Mouse (Mus musculus): Measurements from ENCODE around the gene Ccdc28b.

Ccdc28b gene

GRCm38 (mm10) chr4:129624281-129625028 lies 708 bp upstream of the Ccdc28b start:
- intact Hi-C loops (cut with DNase I), result no loop called here

GRCm38 (mm10) chr4:129622803-129623535 lies 778 bp downstream of the Ccdc28b start:
- intact Hi-C loops (cut with DNase I), result no loop called here

- intact Hi-C loops (cut with DNase I), result no loop called here
These were observed 1.5 kb downstream of the Ccdc28b start for GRCm38 (mm10) chr4:129622120-129622802.

- intact Hi-C loops (cut with DNase I), result no loop called here
These were observed 2.4 kb downstream of the Ccdc28b start for GRCm38 (mm10) chr4:129621283-129621841.

GRCm38 (mm10) chr4:129620419-129621282 lies 3.1 kb downstream of the Ccdc28b start:
- intact Hi-C loops (cut with DNase I), result no loop called here

- intact Hi-C loops (cut with DNase I), result no loop called here
These were observed 4.7 kb downstream of the Ccdc28b start, which contains the start of gene Iqcc for GRCm38 (mm10) chr4:129618786-129619691. Gene Iqcc, minus strand, starts transcription at chr4:129619099.

GRCm38 (mm10) chr4:129618031-129618430 lies 5.7 kb downstream of the Ccdc28b start:
- intact Hi-C loops (cut with DNase I), result no loop called here

GRCm38 (mm10) chr4:129617121-129617641 lies 6.6 kb downstream of the Ccdc28b start:
- intact Hi-C loops (cut with DNase I), result no loop called here

GRCm38 (mm10) chr4:129616631-129617030 lies 7.1 kb downstream of the Ccdc28b start:
- intact Hi-C loops (cut with DNase I), result no loop called here

- intact Hi-C loops (cut with DNase I), result no loop called here
These were observed 7.9 kb downstream of the Ccdc28b start for GRCm38 (mm10) chr4:129615801-129616290.

- intact Hi-C loops (cut with DNase I), result loop anchor here (5.0 kb wide), 1 partner anchor 37 kb away; the partner anchor contains the start of gene Fam167b
These were observed 9.7 kb downstream of the Ccdc28b start, which contains the start of gene Dcdc2b for GRCm38 (mm10) chr4:129614093-129614492. Gene Dcdc2b, minus strand, starts transcription at chr4:129614257.

GRCm38 (mm10) chr4:129610472-129610871 lies 13.3 kb downstream of the Ccdc28b start:
- intact Hi-C loops (cut with DNase I), result loop anchor here (5.0 kb wide), 1 partner anchor 33 kb away; the partner anchor contains the start of gene Fam167b

GRCm38 (mm10) chr4:129610026-129610425 lies 13.7 kb downstream of the Ccdc28b start:
- intact Hi-C loops (cut with DNase I), result loop anchor here (5.0 kb wide), 1 partner anchor 33 kb away; the partner anchor contains the start of gene Fam167b

- intact Hi-C loops (cut with DNase I), result loop anchor here (10.0 kb wide), 1 partner anchor 64 kb away; the partner anchor contains the start of gene Hdac1
These were observed 14.6 kb downstream of the Ccdc28b start for GRCm38 (mm10) chr4:129609139-129609631.

GRCm38 (mm10) chr4:129608426-129609025 lies 15.2 kb downstream of the Ccdc28b start:
- intact Hi-C loops (cut with DNase I), result loop anchor here (10.0 kb wide), 1 partner anchor 64 kb away; the partner anchor contains the start of gene Hdac1

GRCm38 (mm10) chr4:129600233-129601158 lies 23.3 kb downstream of the Ccdc28b start, which contains the start of the genes Eif3i and Tmem234:
Gene Eif3i, minus strand, starts transcription at chr4:129600648.
Gene Tmem234, plus strand, starts transcription at chr4:129600668.
- intact Hi-C loops (cut with DNase I), result loop anchor here (10.0 kb wide), 1 partner anchor 56 kb away; the partner anchor contains the start of gene Hdac1

- intact Hi-C loops (cut with DNase I), result no loop called here
These were observed 34.9 kb downstream of the Ccdc28b start for GRCm38 (mm10) chr4:129588865-129589264.
